Mouse (Mus musculus): ENCODE measurements around the gene Nfkbib. TPM values are rescaled to one million over a fixed set of nuclear protein-coding genes. Genes with fewer than 3 reads are reported as not detected.

Nfkbib gene
- polyA plus RNA-seq, 1 experiment from 2014 or later: 33.1 TPM

DNA sequence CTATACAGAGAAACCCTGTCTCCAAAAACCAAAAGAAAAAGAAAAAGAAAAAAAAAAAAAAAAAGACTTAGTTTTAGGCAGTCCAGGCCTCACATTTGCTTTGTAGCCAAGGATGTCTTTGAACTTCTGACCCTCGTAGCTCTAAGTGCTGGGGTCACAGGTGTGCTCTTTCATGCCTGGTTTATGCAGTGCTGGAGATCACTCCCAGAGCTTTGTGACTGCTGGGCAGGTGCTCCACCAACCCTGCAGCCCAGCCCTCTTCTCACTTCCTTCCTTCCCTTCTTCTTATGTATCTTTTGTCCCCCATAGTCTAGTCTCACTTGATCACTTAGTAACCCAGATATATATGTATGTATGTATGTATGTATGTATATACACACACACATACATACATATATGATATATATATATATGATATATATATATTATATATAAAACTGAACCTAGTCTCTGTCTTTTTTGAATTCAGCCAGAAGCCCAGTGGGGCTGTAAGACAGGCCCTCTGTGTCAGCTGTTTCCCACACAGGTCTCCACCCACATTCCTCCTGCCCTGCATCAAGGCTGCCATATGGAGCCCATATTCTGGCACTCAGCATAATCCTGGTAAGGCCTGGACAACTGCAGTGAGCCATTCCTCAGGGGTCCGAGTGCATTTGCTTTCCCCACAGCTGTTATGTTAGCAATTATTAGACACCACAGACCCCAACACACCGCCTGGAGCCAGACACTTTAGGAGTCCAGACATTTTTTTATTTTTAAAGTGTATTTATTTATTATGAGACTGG lies 46.4 kb downstream of the Nfkbib start:
- Histone ChIP-seq H3K9me3 (ENCODE audit: control insufficient read depth) (no peaks in the 10 kb centered on the region), H3K9ac (ENCODE audit: low read depth, low read length) (no peak overlapping the region), H3K4me3 (ENCODE audit: low read depth, low read length) (no peak overlapping the region), H3K36me3 (ENCODE audit: control insufficient read depth, insufficient read depth) (no peaks in the 10 kb centered on the region), H3K27me3 (replicated peaks; ENCODE audit: control insufficient read depth, insufficient read depth, low read length) (no peaks in the 10 kb centered on the region), H3K4me2 (replicated peaks; ENCODE audit: low read depth) (no peak overlapping the region), H3K4me1 (replicated peaks; ENCODE audit: control insufficient read depth, insufficient read depth, low read length) (no peaks in the 10 kb centered on the region), H3K27ac (ENCODE audit: low read depth, low read length) (no peak overlapping the region)
- ATAC-seq: no peak
- no peak for TF ChIP-seq CTCF (IDR thresholded peaks at IDR 0.05; ENCODE audit: low read depth)
- WGBS: 84% methylated on average over 3 of the region's 3 CpGs

- no peaks in the 10 kb centered on the region for H3K4me1 ChIP-seq (replicated peaks; ENCODE audit: control insufficient read depth, insufficient read depth, low read length)
- H3K4me2 ChIP-seq (replicated peaks; ENCODE audit: low read depth): no peak overlapping the region
- H3K27ac ChIP-seq (ENCODE audit: low read depth, low read length): no peak overlapping the region
- no peak for ATAC-seq
- H3K9ac ChIP-seq (ENCODE audit: low read depth, low read length): no peak overlapping the region
- no peak overlapping the region for H3K4me3 ChIP-seq (ENCODE audit: low read depth, low read length)
- no peaks in the 10 kb centered on the region for H3K27me3 ChIP-seq (replicated peaks; ENCODE audit: control insufficient read depth, insufficient read depth, low read length)
- H3K36me3 ChIP-seq (ENCODE audit: control insufficient read depth, insufficient read depth): no peaks in the 10 kb centered on the region
- no peak for TF ChIP-seq CTCF (IDR thresholded peaks at IDR 0.05; ENCODE audit: low read depth)
- no peaks in the 10 kb centered on the region for H3K9me3 ChIP-seq (ENCODE audit: control insufficient read depth)
- 86% methylated on average over 2 of the region's 2 CpGs for WGBS
Observed at GRCm38 (mm10) chr7:28719650-28720049, 47.7 kb downstream of the Nfkbib start.

- no peak overlapping the region for H3K27ac ChIP-seq (ENCODE audit: low read depth, low read length)
- H3K4me1 ChIP-seq (replicated peaks; ENCODE audit: control insufficient read depth, insufficient read depth, low read length): no peaks in the 10 kb centered on the region
- no peak overlapping the region for H3K4me2 ChIP-seq (replicated peaks; ENCODE audit: low read depth)
- no peak for ATAC-seq
- no peak overlapping the region for H3K9ac ChIP-seq (ENCODE audit: low read depth, low read length)
- H3K4me3 ChIP-seq (ENCODE audit: low read depth, low read length): no peak overlapping the region
- no peaks in the 10 kb centered on the region for H3K36me3 ChIP-seq (ENCODE audit: control insufficient read depth, insufficient read depth)
- no peak for TF ChIP-seq CTCF (IDR thresholded peaks at IDR 0.05; ENCODE audit: low read depth)
- no peaks in the 10 kb centered on the region for H3K27me3 ChIP-seq (replicated peaks; ENCODE audit: control insufficient read depth, insufficient read depth, low read length)
- 37% methylated on average over 4 of the region's 4 CpGs for WGBS
- no peaks in the 10 kb centered on the region for H3K9me3 ChIP-seq (ENCODE audit: control insufficient read depth)
Observed at GRCm38 (mm10) chr7:28719159-28719558, 48.2 kb downstream of the Nfkbib start.

DNA sequence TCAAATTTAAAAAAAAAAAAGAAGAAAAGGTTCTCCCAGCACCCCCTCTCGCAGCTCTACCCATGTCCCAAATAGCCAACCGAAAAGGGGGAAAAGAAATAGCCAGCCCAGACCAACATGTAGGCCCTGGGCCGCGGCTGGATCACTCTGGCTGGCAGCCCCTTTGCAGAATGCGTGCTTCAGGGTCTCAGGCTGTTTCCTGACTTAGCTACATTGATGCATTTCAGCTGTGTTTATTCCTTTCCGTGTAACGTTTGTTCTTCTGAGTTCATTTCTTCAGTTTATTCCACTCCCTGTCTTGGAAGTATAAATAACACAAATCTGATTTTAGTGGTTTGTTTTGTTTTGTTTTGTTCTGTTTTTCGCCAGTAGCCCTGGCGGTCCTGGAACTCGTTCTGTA lies 49.6 kb downstream of the Nfkbib start:
- WGBS: 78% methylated on average over 10 of the region's 10 CpGs
- no peak overlapping the region for H3K27ac ChIP-seq (ENCODE audit: low read depth, low read length)
- no peak for TF ChIP-seq CTCF (IDR thresholded peaks at IDR 0.05; ENCODE audit: low read depth)
- no peaks in the 10 kb centered on the region for H3K27me3 ChIP-seq (replicated peaks; ENCODE audit: control insufficient read depth, insufficient read depth, low read length)
- no peaks in the 10 kb centered on the region for H3K4me1 ChIP-seq (replicated peaks; ENCODE audit: control insufficient read depth, insufficient read depth, low read length)
- H3K9me3 ChIP-seq (ENCODE audit: control insufficient read depth): no peaks in the 10 kb centered on the region
- no peak for ATAC-seq
- H3K4me3 ChIP-seq (ENCODE audit: low read depth, low read length): no peak overlapping the region
- H3K9ac ChIP-seq (ENCODE audit: low read depth, low read length): no peak overlapping the region
- no peaks in the 10 kb centered on the region for H3K36me3 ChIP-seq (ENCODE audit: control insufficient read depth, insufficient read depth)
- H3K4me2 ChIP-seq (replicated peaks; ENCODE audit: low read depth): no peak overlapping the region

DNA sequence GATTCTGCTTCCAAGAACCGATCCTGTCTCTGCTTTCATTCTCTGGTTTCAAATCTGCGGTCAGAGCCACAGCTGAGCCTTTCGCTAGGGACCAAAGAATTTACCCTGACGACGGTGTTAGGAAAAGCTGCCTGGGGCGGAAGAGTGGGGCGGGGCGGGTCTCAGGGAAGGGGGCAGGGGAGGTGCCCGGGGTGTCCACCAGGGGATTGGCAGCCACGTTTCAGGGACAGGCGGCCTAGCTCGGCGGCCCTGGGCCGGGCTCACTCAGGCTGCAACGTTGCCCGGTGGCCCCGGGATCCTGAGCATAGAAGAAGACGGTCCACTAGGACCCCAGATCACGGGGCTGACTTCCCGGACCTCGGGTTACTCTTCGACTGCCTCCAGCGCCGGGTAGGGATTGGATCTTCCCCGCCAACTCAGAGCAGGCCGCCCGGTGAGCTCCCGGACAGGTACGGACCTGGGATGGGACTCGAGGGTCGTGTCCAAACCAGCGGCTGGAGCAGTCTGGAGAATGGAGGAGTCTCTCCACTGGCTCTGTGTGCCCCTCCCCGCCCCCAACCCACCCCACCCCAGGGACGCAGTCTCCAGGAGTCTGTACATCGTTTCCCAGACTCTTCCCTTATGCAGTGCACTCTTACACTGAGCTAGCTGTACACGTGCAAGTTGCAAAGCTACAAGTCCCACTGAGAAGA lies 50.6 kb downstream of the Nfkbib start, which contains the start of gene Fbxo17:
Gene Fbxo17, plus strand, starts transcription at position 215 of the 692 bp plus-strand sequence.
- Histone ChIP-seq H3K9me3 (ENCODE audit: control insufficient read depth) (no peaks in the 10 kb centered on the region), H3K9ac (ENCODE audit: low read depth, low read length) (peak within 1 kb of the TSS; percentile 51), H3K36me3 (ENCODE audit: control insufficient read depth, insufficient read depth) (no peaks in the 10 kb centered on the region), H3K4me2 (replicated peaks; ENCODE audit: low read depth) (peak within 1 kb of the TSS; percentile 84), H3K27ac (ENCODE audit: low read depth, low read length) (peak within 1 kb of the TSS; percentile 21; the same call in 1 of the 2 replicates), H3K4me3 (ENCODE audit: low read depth, low read length) (peak within 1 kb of the TSS; percentile 47), H3K27me3 (replicated peaks; ENCODE audit: control insufficient read depth, insufficient read depth, low read length) (no peaks in the 10 kb centered on the region), H3K4me1 (replicated peaks; ENCODE audit: control insufficient read depth, insufficient read depth, low read length) (no peaks in the 10 kb centered on the region)
- peak; percentile 29; the same call in 1 of the 2 replicates for ATAC-seq
- 3% methylated on average over 36 of the region's 36 CpGs for WGBS
- TF ChIP-seq CTCF (IDR thresholded peaks at IDR 0.05; ENCODE audit: low read depth): peak; percentile 41

DNA sequence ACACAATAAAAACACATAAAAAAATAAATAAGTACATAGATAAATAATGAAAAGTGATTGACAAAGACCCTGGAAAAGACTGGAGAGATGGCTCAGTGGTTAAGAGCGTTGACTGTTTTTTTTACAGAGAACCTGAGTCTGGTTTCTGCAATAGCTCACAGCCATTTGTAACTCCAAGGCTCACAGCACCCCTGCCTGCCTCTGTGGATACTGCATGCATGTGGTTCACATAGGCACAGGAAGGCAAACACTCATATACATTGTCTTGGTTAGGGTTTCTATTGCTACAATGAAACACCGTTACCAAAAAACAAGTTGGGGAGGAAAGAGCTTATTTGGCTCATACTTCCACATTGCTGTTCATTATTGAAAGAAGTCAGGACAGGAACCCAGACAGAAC lies 51.7 kb downstream of the Nfkbib start:
- WGBS: 96% methylated on average over 2 of the region's 2 CpGs
- Histone ChIP-seq H3K36me3 (ENCODE audit: control insufficient read depth, insufficient read depth) (no peaks in the 10 kb centered on the region), H3K9me3 (ENCODE audit: control insufficient read depth) (no peaks in the 10 kb centered on the region), H3K9ac (ENCODE audit: low read depth, low read length) (no peak overlapping the region), H3K4me2 (replicated peaks; ENCODE audit: low read depth) (no peak overlapping the region), H3K4me1 (replicated peaks; ENCODE audit: control insufficient read depth, insufficient read depth, low read length) (no peaks in the 10 kb centered on the region), H3K27ac (ENCODE audit: low read depth, low read length) (no peak overlapping the region), H3K4me3 (ENCODE audit: low read depth, low read length) (no peak overlapping the region), H3K27me3 (replicated peaks; ENCODE audit: control insufficient read depth, insufficient read depth, low read length) (no peaks in the 10 kb centered on the region)
- no peak for ATAC-seq
- TF ChIP-seq CTCF (IDR thresholded peaks at IDR 0.05; ENCODE audit: low read depth): peak; percentile 47
